Mouse (Mus musculus) heart, embryonic 15.5 days (tissue): ENCODE measurements around the gene Npcd. TPM values are rescaled to one million over a fixed set of nuclear protein-coding genes. Genes with fewer than 3 reads are reported as not detected.
"Not testable (repeated sequence)": the region's sequence is repeated elsewhere in the genome, so short reads cannot be mapped to it uniquely, and the experiment has no call there.

Experiments used
- ATAC-seq: fragments of 200-750 bp; cut with Nextera tagmentation; replicated peaks from 2 replicates; pipeline ENCODE4 v1.8.0; 2017; ENCODE audit warnings: low read depth, moderate TSS enrichment; ENCODE audit not compliant: insufficient number of reproducible peaks, insufficient read depth, low FRiP score
- H3K27ac ChIP-seq: fragments of 300-500 bp; sonication (generic); 2 replicates; pipeline ENCODE4 v1.5.1; 2015; ENCODE audit warnings: mild to moderate bottlenecking, inconsistent platforms
- H3K27me3 ChIP-seq: fragments of 300-500 bp; sonication (generic); 2 replicates; pipeline ENCODE4 v1.6.1; 2015; ENCODE audit warnings: inconsistent platforms
- H3K36me3 ChIP-seq: fragments of 300-500 bp; sonication (generic); 2 replicates; pipeline ENCODE4 v1.6.1; 2015; ENCODE audit warnings: mild to moderate bottlenecking, inconsistent platforms
- H3K4me1 ChIP-seq: fragments of 300-500 bp; sonication (generic); replicated peaks from 2 replicates; pipeline ENCODE4 v1.6.1; 2015; ENCODE audit warnings: inconsistent platforms
- H3K4me2 ChIP-seq: fragments of 300-500 bp; sonication (generic); 2 replicates; pipeline ENCODE4 v1.6.1; 2015; ENCODE audit warnings: inconsistent platforms, mild to moderate bottlenecking, moderate library complexity
- H3K4me3 ChIP-seq: fragments of 300-500 bp; sonication (generic); 2 replicates; pipeline ENCODE4 v1.5.1; 2015; ENCODE audit warnings: mild to moderate bottlenecking, inconsistent platforms
- H3K9ac ChIP-seq: fragments of 300-500 bp; sonication (generic); 2 replicates; pipeline ENCODE4 v1.6.1; 2015; ENCODE audit warnings: mild to moderate bottlenecking, inconsistent platforms
- H3K9me3 ChIP-seq: fragments of 300-500 bp; sonication (generic); replicated peaks from 2 replicates; pipeline ENCODE4 v1.6.1; 2016; ENCODE audit warnings: inconsistent platforms
- WGBS: fragments of 180-500 bp; shearing (Covaris S2); methylation state at CpG from one replicate; pipeline ENCODE4 v1.1.7; 2015; ENCODE audit warnings: mixed read lengths; 5-methylcytosine and 5-hydroxymethylcytosine counted together
- polyA plus RNA-seq: library from polyadenylated mRNA; unstranded; fragments of >200 nt; fragmentation: Nextera tagmentation; extraction: Ambion mirVana; gene quantifications from 2 replicates; pipeline ENCODE4 v1.2.1, GENCODE M21; 2015

Npcd gene
- polyA plus RNA-seq, 1 experiment from 2014 or later = not detected

DNA sequence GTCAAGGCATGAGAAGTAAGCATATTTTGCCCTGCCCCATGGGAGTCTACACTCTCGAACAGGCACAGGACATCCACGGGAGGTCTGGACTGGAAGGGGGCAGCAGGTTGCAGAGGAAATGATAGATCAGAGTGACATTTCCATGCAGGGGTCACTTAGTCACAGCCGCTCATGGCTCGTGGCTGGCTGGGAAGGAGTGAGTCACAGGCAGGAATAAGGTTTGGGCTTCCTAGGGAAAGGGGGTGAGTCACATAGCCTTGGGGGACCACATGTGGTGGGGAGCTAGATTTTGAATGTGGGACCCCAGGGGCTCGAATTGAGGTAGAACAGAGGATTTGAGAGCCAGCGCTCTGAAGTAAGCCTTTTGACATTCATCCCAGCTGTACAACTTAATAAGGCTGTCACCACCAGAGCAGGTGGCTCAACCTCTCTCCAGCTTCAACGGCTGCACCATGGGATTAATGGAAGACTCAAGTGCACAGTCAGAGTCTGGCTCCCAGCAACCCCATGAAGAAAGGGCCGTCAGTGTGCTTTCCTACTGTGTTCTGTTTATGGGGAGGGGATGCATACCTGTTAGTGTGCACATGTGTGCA is 20.3 kb downstream of the Npcd start:
- no peaks in the 10 kb centered on the region for H3K4me1 ChIP-seq
- no peak overlapping the region for H3K4me2 ChIP-seq
- H3K9me3 ChIP-seq = no peaks in the 10 kb centered on the region
- H3K27me3 ChIP-seq = peaks cover 19% of the 10 kb centered on the region
- 45% methylated on average over 8 of the region's 8 CpGs for WGBS
- ATAC-seq = no peak
- no peak overlapping the region for H3K9ac ChIP-seq
- H3K4me3 ChIP-seq = no peak overlapping the region
- H3K36me3 ChIP-seq = no peaks in the 10 kb centered on the region
- no peak overlapping the region for H3K27ac ChIP-seq

GRCm38 (mm10) chr15:79812840-79813239 is 21.2 kb downstream of the Npcd start:
- ATAC-seq, H3K36me3 ChIP-seq, H3K4me2 ChIP-seq, H3K27ac ChIP-seq, H3K9ac ChIP-seq, H3K9me3 ChIP-seq, H3K4me1 ChIP-seq, H3K4me3 ChIP-seq: not testable (repeated sequence)
- peaks cover 27% of the 10 kb centered on the region for H3K27me3 ChIP-seq
- 54% methylated on average over 2 of the region's 2 CpGs for whole genome bisulfite sequencing

- WGBS = 63% methylated on average over 4 of the region's 4 CpGs
- Histone ChIP-seq H3K36me3 (no peaks in the 10 kb centered on the region), H3K4me3 (no peak overlapping the region), H3K9ac (no peak overlapping the region), H3K4me1 (no peaks in the 10 kb centered on the region), H3K27me3 (peaks cover 45% of the 10 kb centered on the region), H3K27ac (no peak overlapping the region), H3K4me2 (no peak overlapping the region), H3K9me3 (no peaks in the 10 kb centered on the region)
- no peak for ATAC-seq
Observed at GRCm38 (mm10) chr15:79810997-79811396, 23.0 kb downstream of the Npcd start.

DNA sequence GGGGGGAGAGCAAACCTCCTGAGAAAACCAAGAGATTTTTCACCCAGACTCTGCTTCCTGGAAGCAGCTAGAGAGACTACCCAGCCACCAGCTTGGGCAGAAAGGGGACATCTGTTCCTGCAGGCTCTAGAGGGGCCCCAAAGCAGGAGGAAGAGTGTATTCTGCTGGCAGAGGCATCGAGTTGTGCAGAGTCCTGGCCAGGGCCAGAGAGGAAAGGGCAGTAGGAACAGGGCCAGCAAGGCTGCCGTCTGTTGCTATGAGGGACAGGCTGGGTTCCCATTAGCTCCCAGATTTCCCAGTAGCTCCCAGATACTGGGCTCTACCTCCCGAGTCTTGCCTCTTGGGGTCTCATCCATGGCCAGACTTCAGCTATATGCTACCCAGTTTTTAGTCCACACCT is 24.0 kb downstream of the Npcd start:
- Histone ChIP-seq H3K4me3 (no peak overlapping the region), H3K4me1 (peaks cover 1% of the 10 kb centered on the region), H3K4me2 (no peak overlapping the region), H3K9ac (no peak overlapping the region), H3K27ac (no peak overlapping the region), H3K36me3 (no peaks in the 10 kb centered on the region), H3K27me3 (peaks cover 55% of the 10 kb centered on the region), H3K9me3 (no peaks in the 10 kb centered on the region)
- WGBS = 55% methylated on average over 3 of the region's 3 CpGs
- ATAC-seq = no peak

DNA sequence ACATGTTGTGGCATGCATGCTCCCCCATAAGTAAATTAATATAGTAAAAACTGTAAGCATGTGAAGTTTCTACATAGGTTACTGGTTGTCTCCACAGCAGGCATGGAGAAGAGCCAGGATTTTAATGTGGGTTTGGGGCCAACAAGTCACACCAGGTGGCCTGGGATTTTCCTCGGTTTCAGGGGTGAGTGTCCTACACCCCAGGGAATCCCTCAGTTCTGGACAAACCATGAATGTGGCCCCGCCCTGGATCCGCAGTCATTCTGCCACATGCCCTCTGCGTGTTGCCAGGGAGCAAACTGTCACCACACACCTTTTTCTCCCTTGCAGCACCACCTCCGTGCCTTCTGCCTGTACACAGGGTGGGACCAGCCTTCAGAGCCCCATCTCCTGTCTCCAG is 25.4 kb downstream of the Npcd start:
- Histone ChIP-seq H3K4me3 (no peak overlapping the region), H3K36me3 (no peaks in the 10 kb centered on the region), H3K4me1 (peaks cover 15% of the 10 kb centered on the region), H3K27me3 (peaks cover 65% of the 10 kb centered on the region), H3K4me2 (no peak overlapping the region), H3K9ac (no peak overlapping the region), H3K9me3 (no peaks in the 10 kb centered on the region), H3K27ac (no peak overlapping the region)
- 50% methylated on average over 5 of the region's 5 CpGs for WGBS
- ATAC-seq = no peak

- peaks cover 71% of the 10 kb centered on the region for H3K27me3 ChIP-seq
- H3K27ac ChIP-seq = no peak overlapping the region
- no peaks in the 10 kb centered on the region for H3K9me3 ChIP-seq
- no peak overlapping the region for H3K9ac ChIP-seq
- H3K4me1 ChIP-seq = peaks cover 19% of the 10 kb centered on the region
- H3K36me3 ChIP-seq = no peaks in the 10 kb centered on the region
- no peak overlapping the region for H3K4me3 ChIP-seq
- no peak for ATAC-seq
- 30% methylated on average over 5 of the region's 5 CpGs for WGBS
- no peak overlapping the region for H3K4me2 ChIP-seq
Observed at GRCm38 (mm10) chr15:79808114-79808513, 25.9 kb downstream of the Npcd start.

DNA sequence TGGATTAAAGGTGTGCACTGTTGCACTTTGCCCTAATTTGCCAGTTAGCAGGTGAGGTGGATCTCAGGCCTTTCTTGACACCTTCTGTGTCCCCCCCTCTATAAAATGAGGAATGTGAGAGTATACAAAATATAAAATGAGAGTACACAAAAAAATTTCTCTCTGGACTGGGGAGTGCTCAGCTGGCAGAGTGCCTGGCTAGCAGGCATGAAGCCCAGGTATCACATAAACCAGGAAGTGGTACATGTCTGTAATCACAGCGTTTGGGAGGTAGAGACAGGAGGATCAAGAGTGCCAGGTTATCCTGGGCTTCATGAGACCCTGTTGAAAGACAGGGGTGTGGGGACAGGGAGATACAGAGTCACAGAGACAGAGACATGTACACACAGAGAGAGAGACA is 27.0 kb downstream of the Npcd start:
- no peak overlapping the region for H3K9ac ChIP-seq
- 25% methylated on average over 1 of the region's 1 CpGs for WGBS
- H3K4me2 ChIP-seq = no peak overlapping the region
- no peak overlapping the region for H3K4me3 ChIP-seq
- no peaks in the 10 kb centered on the region for H3K36me3 ChIP-seq
- H3K9me3 ChIP-seq = no peaks in the 10 kb centered on the region
- H3K27me3 ChIP-seq = peaks cover 80% of the 10 kb centered on the region
- no peak for ATAC-seq
- peaks cover 19% of the 10 kb centered on the region for H3K4me1 ChIP-seq
- H3K27ac ChIP-seq = no peak overlapping the region

GRCm38 (mm10) chr15:79805246-79805645 is 28.8 kb downstream of the Npcd start:
- Histone ChIP-seq H3K9me3 (no peaks in the 10 kb centered on the region), H3K36me3 (no peaks in the 10 kb centered on the region), H3K9ac (no peak overlapping the region), H3K27me3 (peaks cover 88% of the 10 kb centered on the region), H3K4me2 (peak overlapping the region; percentile 97), H3K4me1 (peaks cover 19% of the 10 kb centered on the region), H3K4me3 (peak overlapping the region; percentile 67), H3K27ac (no peak overlapping the region)
- 28% methylated on average over 8 of the region's 8 CpGs for WGBS
- ATAC-seq = no peak

DNA sequence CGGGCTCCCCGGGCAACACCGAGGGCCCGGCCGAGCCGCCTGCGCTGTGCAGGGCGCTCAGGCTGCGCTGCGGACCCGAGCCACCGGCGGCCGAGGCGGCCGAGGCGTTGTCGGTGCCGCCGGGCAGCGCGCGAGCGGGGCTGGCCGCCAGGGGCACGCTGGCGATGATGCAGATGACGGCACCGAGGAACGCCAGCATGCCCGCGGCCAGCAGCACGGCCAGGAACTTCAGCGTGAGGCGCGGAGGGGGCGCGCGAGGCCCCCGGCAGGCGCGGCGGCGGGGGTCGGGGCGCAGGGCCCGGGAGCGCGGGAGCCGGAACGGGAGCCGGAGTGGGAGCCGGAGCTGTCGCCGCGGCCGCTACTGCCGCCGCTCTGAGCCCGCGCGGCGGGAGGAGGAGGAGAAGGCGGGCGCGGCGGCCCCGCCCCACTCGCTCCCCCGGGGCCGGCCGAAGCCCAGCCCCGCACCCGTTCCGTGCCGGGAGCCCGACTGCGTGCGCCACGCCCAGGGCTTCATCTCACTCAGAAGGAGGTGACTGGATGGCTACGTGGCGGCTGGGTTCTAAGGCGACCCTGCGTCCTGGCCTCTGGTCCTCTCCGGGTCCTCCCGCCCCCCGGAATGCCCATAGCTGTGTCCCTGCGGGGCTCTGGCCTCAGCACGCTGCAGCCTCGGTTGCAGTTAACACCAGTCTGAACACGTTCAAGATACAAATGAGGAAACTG is 29.5 kb downstream of the Npcd start, which contains the start of gene Nptxr:
Gene Nptxr, minus strand, starts transcription at position 415 of the 720 bp plus-strand sequence.
- peak; percentile 72 for ATAC-seq
- Histone ChIP-seq H3K9ac (peak within 1 kb of the TSS; percentile 63), H3K9me3 (no peaks in the 10 kb centered on the region), H3K4me3 (peak within 1 kb of the TSS; percentile 67), H3K4me1 (peaks cover 19% of the 10 kb centered on the region), H3K4me2 (peak within 1 kb of the TSS; percentile 97), H3K27ac (no peak within 1 kb of the TSS), H3K27me3 (peaks cover 91% of the 10 kb centered on the region), H3K36me3 (no peaks in the 10 kb centered on the region)
- under 1% methylated on average over 69 of the region's 91 CpGs for WGBS

DNA sequence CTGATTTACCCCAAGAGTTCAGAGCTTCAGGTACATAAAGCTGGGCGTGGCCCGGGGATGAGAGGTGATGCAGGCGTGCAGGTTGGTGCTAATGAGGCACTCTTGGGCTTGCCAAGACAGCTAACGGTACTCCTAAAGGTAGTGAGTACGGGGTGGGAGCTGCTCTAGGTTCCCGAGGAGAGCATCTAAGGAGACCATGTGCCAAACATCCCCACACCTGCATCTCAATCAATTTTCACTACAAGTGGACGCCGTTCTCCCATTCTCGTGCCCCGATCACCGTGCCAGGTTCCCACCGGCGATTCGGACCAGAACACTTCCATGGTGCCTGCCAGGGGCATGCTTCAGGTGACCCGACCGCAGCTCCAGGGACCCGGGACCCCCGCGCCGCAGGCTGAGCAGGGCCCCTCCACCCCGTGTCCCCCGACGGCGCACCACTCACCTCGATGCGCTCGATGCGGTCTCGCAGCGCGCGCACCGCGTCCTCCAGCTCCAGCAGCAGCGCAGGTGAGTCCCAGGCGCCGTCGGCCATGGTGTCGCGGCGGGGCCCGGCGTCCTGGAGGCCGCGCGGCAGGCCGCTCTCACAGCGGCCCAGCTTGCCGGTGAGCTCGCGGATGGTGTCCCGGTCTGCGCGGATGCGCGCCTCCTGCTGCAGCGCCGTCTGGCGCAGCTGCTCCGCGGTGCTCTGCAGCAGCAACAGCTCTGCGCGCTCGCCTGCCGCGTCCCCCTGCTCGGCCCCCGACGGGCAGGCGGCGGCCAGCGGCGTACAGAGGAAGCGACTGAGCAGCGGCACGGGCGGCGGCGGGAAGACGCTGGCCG is 30.3 kb downstream of the Npcd start:
- Histone ChIP-seq H3K4me1 (peaks cover 19% of the 10 kb centered on the region), H3K9ac (peak overlapping the region; percentile 63), H3K36me3 (no peaks in the 10 kb centered on the region), H3K27ac (no peak overlapping the region), H3K27me3 (peaks cover 88% of the 10 kb centered on the region), H3K4me2 (peak overlapping the region; percentile 97), H3K9me3 (no peaks in the 10 kb centered on the region), H3K4me3 (peak overlapping the region; percentile 67)
- peak; percentile 66 for ATAC-seq
- 5% methylated on average over 81 of the region's 81 CpGs for WGBS

DNA sequence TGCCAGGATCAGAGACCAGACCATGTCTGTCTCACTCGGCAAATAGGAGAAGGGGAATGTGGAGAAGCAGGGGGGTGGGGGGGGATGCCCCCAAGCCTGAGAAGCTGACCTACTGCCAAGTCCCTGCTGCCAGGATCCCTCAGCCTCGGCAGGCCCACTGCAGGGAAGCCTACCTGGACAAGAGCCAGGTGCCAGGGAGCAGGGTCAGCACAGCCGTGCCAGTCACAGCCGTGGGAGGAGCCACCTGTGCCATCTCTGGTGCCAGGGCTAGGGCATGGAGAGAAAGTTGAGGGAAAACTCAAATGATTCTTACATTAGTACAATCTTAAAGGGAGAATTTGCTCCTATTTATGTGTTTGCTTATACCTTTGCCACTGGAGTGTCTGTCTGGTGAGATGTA is 31.7 kb downstream of the Npcd start:
- no peak for ATAC-seq
- no peaks in the 10 kb centered on the region for H3K36me3 ChIP-seq
- 45% methylated on average over 4 of the region's 4 CpGs for WGBS

More for the DNA sequence above, 31.7 kb downstream of the Npcd start:
- peaks cover 79% of the 10 kb centered on the region for H3K27me3 ChIP-seq
- no peak overlapping the region for H3K9ac ChIP-seq
- H3K9me3 ChIP-seq = no peaks in the 10 kb centered on the region
- no peak overlapping the region for H3K27ac ChIP-seq
- peaks cover 19% of the 10 kb centered on the region for H3K4me1 ChIP-seq
- H3K4me3 ChIP-seq = no peak overlapping the region
- no peak overlapping the region for H3K4me2 ChIP-seq
